Mouse (Mus musculus) midbrain, embryonic 11.5 days (tissue): ENCODE measurements around the gene Tigar. TPM values are rescaled to one million over a fixed set of nuclear protein-coding genes. Genes with fewer than 3 reads are reported as not detected.

Experiments
- ATAC-seq: fragments of 200-750 bp; cut with Nextera tagmentation; 2 replicates; pipeline ENCODE4 v1.8.0; 2017; ENCODE audit warnings: moderate TSS enrichment, moderate library complexity; ENCODE audit not compliant: low FRiP score
- DNase-seq: peaks from one replicate; pipeline ENCODE4 v3.0.0; 2015; ENCODE audit warnings: low spot score; ENCODE audit errors: missing footprints
- H3K27ac ChIP-seq: fragments of 300-500 bp; sonication (generic); 2 replicates; pipeline ENCODE4 v1.5.1; 2014; ENCODE audit warnings: low read depth, low read length
- H3K27me3 ChIP-seq: fragments of 300-500 bp; sonication (generic); 2 replicates; pipeline ENCODE4 v1.6.1; 2014; ENCODE audit warnings: mild to moderate bottlenecking, low read length, moderate library complexity, mixed read lengths; ENCODE audit not compliant: control insufficient read depth, insufficient read depth
- H3K36me3 ChIP-seq: fragments of 300-500 bp; sonication (generic); 2 replicates; pipeline ENCODE4 v1.6.1; 2014; ENCODE audit warnings: mild to moderate bottlenecking, low read length, moderate library complexity, mixed read lengths; ENCODE audit not compliant: control insufficient read depth, insufficient read depth
- H3K4me1 ChIP-seq: fragments of 300-500 bp; sonication (generic); 2 replicates; pipeline ENCODE4 v1.6.1; 2014; ENCODE audit warnings: low read length; ENCODE audit not compliant: control insufficient read depth, insufficient read depth
- H3K4me2 ChIP-seq: fragments of 300-500 bp; sonication (generic); 2 replicates; pipeline ENCODE4 v1.6.1; 2014; ENCODE audit warnings: mild to moderate bottlenecking, moderate library complexity
- H3K4me3 ChIP-seq: fragments of 300-500 bp; sonication (generic); 2 replicates; pipeline ENCODE4 v1.5.1; 2014; ENCODE audit warnings: low read depth, low read length
- H3K9ac ChIP-seq: fragments of 300-500 bp; sonication (generic); 2 replicates; pipeline ENCODE4 v1.6.1; 2014; ENCODE audit warnings: low read length
- H3K9me3 ChIP-seq: fragments of 300-500 bp; sonication (generic); 2 replicates; pipeline ENCODE4 v1.6.1; 2016; ENCODE audit warnings: low read length; ENCODE audit not compliant: control insufficient read depth
- WGBS: fragments of 180-500 bp; shearing (Covaris S2); extraction: QIAGEN DNeasy Blood & Tissue Kit; methylation state at CpG from one replicate; pipeline ENCODE4 v1.1.7; 2014; 5-methylcytosine and 5-hydroxymethylcytosine counted together
- polyA plus RNA-seq: library from polyadenylated mRNA; unstranded; fragments of >200 nt; fragmentation: Nextera tagmentation; extraction: Ambion mirVana; gene quantifications from 2 replicates; pipeline ENCODE4 v1.2.1, GENCODE M21; 2014

The Tigar gene
- polyA plus RNA-seq, 1 experiment from 2014 or later, result 6.9 TPM

GRCm38 (mm10) chr6:127150663-127151564, 41.6 kb upstream of the Tigar start:
- under 1% methylated on average over 33 of the region's 34 CpGs for WGBS
- no peaks in the 10 kb centered on the region for H3K9me3 ChIP-seq
- H3K27ac ChIP-seq, result peak overlapping the region; percentile 86
- H3K27me3 ChIP-seq, result peaks cover 8% of the 10 kb centered on the region
- H3K4me3 ChIP-seq, result peak overlapping the region; percentile 63
- H3K36me3 ChIP-seq, result peaks cover 3% of the 10 kb centered on the region; the same call in 1 of the 2 replicates
- DNase-seq, result peak; percentile 98
- peak; percentile 68 for ATAC-seq
- peak overlapping the region; percentile 84 for H3K4me2 ChIP-seq
- peak overlapping the region; percentile 92 for H3K9ac ChIP-seq
- peaks cover 52% of the 10 kb centered on the region for H3K4me1 ChIP-seq

GRCm38 (mm10) chr6:127149944-127150662, 40.7 kb upstream of the Tigar start:
- peaks cover 48% of the 10 kb centered on the region for H3K4me1 ChIP-seq
- H3K9ac ChIP-seq, result peak overlapping the region; percentile 92
- H3K27ac ChIP-seq, result peak overlapping the region; percentile 61
- DNase-seq, result peak; percentile 96
- H3K27me3 ChIP-seq, result peaks cover 3% of the 10 kb centered on the region; the same call in 1 of the 2 replicates
- peaks cover 3% of the 10 kb centered on the region; the same call in 1 of the 2 replicates for H3K36me3 ChIP-seq
- ATAC-seq, result no peak
- H3K9me3 ChIP-seq, result no peaks in the 10 kb centered on the region
- peak overlapping the region; percentile 63 for H3K4me3 ChIP-seq
- under 1% methylated on average over 37 of the region's 38 CpGs for WGBS
- H3K4me2 ChIP-seq, result peak overlapping the region; percentile 84

GRCm38 (mm10) chr6:127149303-127149943, 40.1 kb upstream of the Tigar start:
- DNase-seq (no peak), ATAC-seq (no peak)
- Histone ChIP-seq H3K4me1 (peaks cover 47% of the 10 kb centered on the region), H3K4me3 (peak overlapping the region; percentile 63), H3K9me3 (no peaks in the 10 kb centered on the region), H3K27ac (peak overlapping the region; percentile 61), H3K36me3 (peaks cover 5% of the 10 kb centered on the region; the same call in 1 of the 2 replicates), H3K4me2 (peak overlapping the region; percentile 84), H3K9ac (peak overlapping the region; percentile 92), H3K27me3 (peaks cover 3% of the 10 kb centered on the region; the same call in 1 of the 2 replicates)
- WGBS, result under 1% methylated on average over 30 of the region's 30 CpGs

- ATAC-seq (no peak), DNase-seq (peak; percentile 91)
- H3K27me3 ChIP-seq, result peaks cover 3% of the 10 kb centered on the region; the same call in 1 of the 2 replicates
- H3K36me3 ChIP-seq, result peaks cover 5% of the 10 kb centered on the region; the same call in 1 of the 2 replicates
- H3K27ac ChIP-seq, result peak overlapping the region; percentile 8; the same call in 1 of the 2 replicates
- peak overlapping the region; percentile 92 for H3K9ac ChIP-seq
- 1% methylated on average over 20 of the region's 20 CpGs for WGBS
- H3K4me3 ChIP-seq, result peak overlapping the region; percentile 63
- peaks cover 47% of the 10 kb centered on the region for H3K4me1 ChIP-seq
- H3K4me2 ChIP-seq, result peak overlapping the region; percentile 84
- H3K9me3 ChIP-seq, result no peaks in the 10 kb centered on the region
These were observed 39.4 kb upstream of the Tigar start for GRCm38 (mm10) chr6:127148526-127149302.

- Histone ChIP-seq H3K27ac (peak overlapping the region; percentile 11; the same call in 1 of the 2 replicates), H3K9me3 (no peaks in the 10 kb centered on the region), H3K36me3 (peaks cover 5% of the 10 kb centered on the region; the same call in 1 of the 2 replicates), H3K27me3 (no peaks in the 10 kb centered on the region), H3K9ac (no peak overlapping the region), H3K4me3 (peak overlapping the region; percentile 63), H3K4me2 (peak overlapping the region; percentile 84), H3K4me1 (peaks cover 43% of the 10 kb centered on the region)
- DNase-seq (peak; percentile 98), ATAC-seq (peak; percentile 34)
- WGBS, result 2% methylated on average over 4 of the region's 4 CpGs
These were observed 38.3 kb upstream of the Tigar start for GRCm38 (mm10) chr6:127147665-127148064.

GRCm38 (mm10) chr6:127146322-127146947, 37.1 kb upstream of the Tigar start:
- H3K27ac ChIP-seq, result no peak overlapping the region
- H3K4me1 ChIP-seq, result peaks cover 33% of the 10 kb centered on the region
- H3K4me3 ChIP-seq, result no peak overlapping the region
- no peak overlapping the region for H3K9ac ChIP-seq
- DNase-seq, result no peak
- no peak overlapping the region for H3K4me2 ChIP-seq
- H3K27me3 ChIP-seq, result no peaks in the 10 kb centered on the region
- H3K9me3 ChIP-seq, result no peaks in the 10 kb centered on the region
- peaks cover 5% of the 10 kb centered on the region; the same call in 1 of the 2 replicates for H3K36me3 ChIP-seq
- 94% methylated on average over 3 of the region's 3 CpGs for WGBS
- ATAC-seq, result no peak

- no peak for ATAC-seq
- no peak overlapping the region for H3K27ac ChIP-seq
- no peak overlapping the region for H3K9ac ChIP-seq
- no peaks in the 10 kb centered on the region for H3K9me3 ChIP-seq
- no peak overlapping the region for H3K4me2 ChIP-seq
- no peak overlapping the region for H3K4me3 ChIP-seq
- H3K27me3 ChIP-seq, result no peaks in the 10 kb centered on the region
- no peak for DNase-seq
- H3K36me3 ChIP-seq, result peaks cover 8% of the 10 kb centered on the region; the same call in 1 of the 2 replicates
- peaks cover 30% of the 10 kb centered on the region for H3K4me1 ChIP-seq
- WGBS, result 82% methylated on average over 20 of the region's 20 CpGs
These were observed 36.3 kb upstream of the Tigar start for GRCm38 (mm10) chr6:127145464-127146190.
